9 mouse cellular contexts compared by ENCODE assay signal in the genomic region with DNA sequence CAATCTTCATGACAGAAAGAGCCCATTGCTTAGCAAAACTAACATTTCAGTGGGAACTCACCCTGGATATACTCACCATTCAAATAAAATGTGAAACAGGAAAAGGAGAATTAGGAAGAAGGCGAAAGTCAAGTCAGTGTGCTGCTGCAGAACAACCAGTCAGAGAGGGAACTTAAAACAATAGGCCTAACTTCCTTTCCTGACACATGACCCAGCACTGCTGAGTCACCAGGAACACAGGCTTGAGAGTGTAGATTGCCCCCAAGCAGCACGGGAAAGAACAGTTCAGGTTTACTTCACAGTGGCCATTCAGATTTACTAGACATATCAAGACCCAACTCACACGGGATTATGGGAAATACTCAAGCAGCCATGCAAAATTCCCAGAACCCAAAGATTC.
DNase-seq lines count a peak whose midpoint lies in the region; ATAC-seq and TF ChIP-seq lines count a peak whose summit lies in the region.
"Had no signal": no experiment of that assay in that cellular context is flagged by ENCODE, and none has a peak within 500 bp of the region (broad histone marks: within the 10 kb centered on the region; RNA-seq: fewer than 3 reads in every experiment).

No protein-coding gene starts in this region.

- H3K27me3 ChIP-seq in intestine, embryonic 15.5 days (replicated peaks) = no peaks in the 10 kb centered on the region
- H3K27me3 ChIP-seq in intestine, postnatal 0 days (replicated peaks; ENCODE audit: control insufficient read depth, insufficient read depth, low read length) = no peaks in the 10 kb centered on the region
- H3K27me3 ChIP-seq in kidney, embryonic 15.5 days = no peaks in the 10 kb centered on the region
- H3K27me3 ChIP-seq: embryonic facial prominence, embryonic 15.5 days had no signal

- H3K36me3 ChIP-seq in intestine, embryonic 15.5 days = no peaks in the 10 kb centered on the region
- H3K36me3 ChIP-seq in intestine, postnatal 0 days (ENCODE audit: control insufficient read depth, insufficient read depth) = no peaks in the 10 kb centered on the region
- H3K36me3 ChIP-seq in kidney, embryonic 15.5 days = 0 out of 2 replicates have a peak, but pooled peaks cover 1% of the 10 kb centered on the region

- H3K27ac ChIP-seq in intestine, embryonic 15.5 days = no peak overlapping the region
- no peak overlapping the region for H3K27ac ChIP-seq in intestine, postnatal 0 days (ENCODE audit: low read depth, low read length)
- peak overlapping the region; percentile 34; the same call in 1 of the 2 replicates for H3K27ac ChIP-seq in kidney, embryonic 15.5 days
- H3K27ac ChIP-seq: embryonic facial prominence, embryonic 15.5 days had no signal

- no peak overlapping the region for H3K4me2 ChIP-seq in intestine, embryonic 15.5 days (replicated peaks)
- H3K4me2 ChIP-seq in intestine, postnatal 0 days (replicated peaks; ENCODE audit: low read depth) = no peak overlapping the region
- H3K4me2 ChIP-seq in kidney, embryonic 15.5 days = no peak overlapping the region
- H3K4me2 ChIP-seq: embryonic facial prominence, embryonic 15.5 days had no signal

- H3K4me3 ChIP-seq in intestine, embryonic 15.5 days (replicated peaks) = no peak overlapping the region
- H3K4me3 ChIP-seq in intestine, postnatal 0 days (ENCODE audit: low read depth, low read length) = no peak overlapping the region
- no peak overlapping the region for H3K4me3 ChIP-seq in kidney, embryonic 15.5 days (replicated peaks)
- H3K4me3 ChIP-seq: embryonic facial prominence, embryonic 15.5 days had no signal

- DNase-seq in fat pad, adult 2 months (ENCODE audit: extremely low read depth, low read depth, low spot score) = peak; percentile 21
- no peak for DNase-seq in left cerebral cortex, adult 9 months (ENCODE audit: low spot score in 2 of 2)
- DNase-seq in urinary bladder, adult 18-20 months (ENCODE audit: low spot score in 2 of 2) = no peak
- DNase-seq in left cerebral cortex, adult 11 months (ENCODE audit: low spot score) = no peak

- ATAC-seq in intestine, embryonic 15.5 days = 0 out of 2 replicates have a peak, but pooled peaks have one; percentile 40
- no peak for ATAC-seq in intestine, postnatal 0 days
- ATAC-seq in kidney, embryonic 15.5 days (replicated peaks; ENCODE audit: low FRiP score) = 0 out of 2 replicates have a peak, but pooled peaks have one; percentile 53
- peak; percentile 47; the same call in 1 of the 2 replicates for ATAC-seq in neutrophil, adult 5-6 weeks (ENCODE audit: extremely low read depth, insufficient number of reproducible peaks, low FRiP score, poor library complexity, severe bottlenecking)

- WGBS in intestine, embryonic 15.5 days = 63% methylated on average over 3 of the region's 3 CpGs
- WGBS in intestine, postnatal 0 days = 56% methylated on average over 3 of the region's 3 CpGs
- WGBS in kidney, embryonic 15.5 days = 46% methylated on average over 3 of the region's 3 CpGs

- peaks cover 4% of the 10 kb centered on the region; the same call in 1 of the 2 replicates for H3K4me1 ChIP-seq in intestine, embryonic 15.5 days (replicated peaks)
- H3K4me1 ChIP-seq in intestine, postnatal 0 days (replicated peaks; ENCODE audit: control insufficient read depth, insufficient read depth, low read length) = 0 out of 2 replicates have a peak, but pooled peaks cover 2% of the 10 kb centered on the region
- peaks cover 25% of the 10 kb centered on the region; the same call in 1 of the 2 replicates for H3K4me1 ChIP-seq in kidney, embryonic 15.5 days
- H3K4me1 ChIP-seq: embryonic facial prominence, embryonic 15.5 days had no signal

- H3K9me3 ChIP-seq in intestine, embryonic 15.5 days = no peaks in the 10 kb centered on the region
- no peaks in the 10 kb centered on the region for H3K9me3 ChIP-seq in intestine, postnatal 0 days (ENCODE audit: control insufficient read depth)
- H3K9me3 ChIP-seq in kidney, embryonic 15.5 days (replicated peaks) = no peaks in the 10 kb centered on the region
- H3K9me3 ChIP-seq: embryonic facial prominence, embryonic 15.5 days had no signal

- no peak overlapping the region for H3K9ac ChIP-seq in intestine, embryonic 15.5 days
- H3K9ac ChIP-seq in intestine, postnatal 0 days (ENCODE audit: low read depth, low read length) = no peak overlapping the region
- no peak overlapping the region for H3K9ac ChIP-seq in kidney, embryonic 15.5 days
- H3K9ac ChIP-seq: embryonic facial prominence, embryonic 15.5 days had no signal

- no peak for TF ChIP-seq CTCF in intestine, postnatal 0 days (IDR thresholded peaks at IDR 0.05; ENCODE audit: low read depth)
